Mouse (Mus musculus) heart, embryonic 14.5 days (tissue): ENCODE results near the gene Rab8b. TPM values are rescaled to one million over a fixed set of nuclear protein-coding genes. Genes with fewer than 3 reads are reported as not detected.

Experiments
- ATAC-seq: fragments of 200-750 bp; cut with Nextera tagmentation; 2 replicates; pipeline ENCODE4 v1.8.0; 2017; ENCODE audit warnings: low read depth, moderate TSS enrichment; ENCODE audit not compliant: insufficient number of reproducible peaks, insufficient read depth, low FRiP score
- H3K27ac ChIP-seq, 2 experiments: fragments of 200-500 bp in 1 of 2; fragments of 300-500 bp in 1 of 2; sonication (generic) in 1 of 2; replicated peaks in 1 of 2; 2 replicates each; pipeline ENCODE4 v1.5.1; 2012 to 2014; ENCODE audit warnings: low read depth in 2 of 2, low read length in 2 of 2, control low read depth in 1 of 2, mild to moderate bottlenecking in 1 of 2, mixed read lengths in 1 of 2; ENCODE audit not compliant: control insufficient read depth in 1 of 2, insufficient read depth in 1 of 2
- H3K27me3 ChIP-seq: fragments of 300-500 bp; sonication (generic); 2 replicates; pipeline ENCODE4 v1.6.1; 2014; ENCODE audit warnings: mild to moderate bottlenecking, low read length, control low read depth; ENCODE audit not compliant: control insufficient read depth, insufficient read depth
- H3K36me3 ChIP-seq: fragments of 300-500 bp; sonication (generic); 2 replicates; pipeline ENCODE4 v1.6.1; 2014; ENCODE audit warnings: mild to moderate bottlenecking, control low read depth, low read length, mixed read lengths; ENCODE audit not compliant: control insufficient read depth, insufficient read depth
- H3K4me1 ChIP-seq, 2 experiments: fragments of 200-500 bp in 1 of 2; fragments of 300-500 bp in 1 of 2; sonication (generic) in 1 of 2; 2 replicates each; pipeline ENCODE4 v1.6.1; 2012 to 2014; ENCODE audit warnings: low read length in 2 of 2, control low read depth in 1 of 2, mixed read lengths in 1 of 2; ENCODE audit not compliant: control insufficient read depth in 2 of 2, insufficient read depth in 2 of 2
- H3K4me2 ChIP-seq: fragments of 300-500 bp; sonication (generic); 2 replicates; pipeline ENCODE4 v1.6.1; 2014; ENCODE audit warnings: mild to moderate bottlenecking, low read length
- H3K4me3 ChIP-seq, 2 experiments: fragments of 200-500 bp in 1 of 2; fragments of 300-500 bp in 1 of 2; sonication (generic) in 1 of 2; 2 replicates each; pipeline ENCODE4 v1.5.1; 2012 to 2014; ENCODE audit warnings: low read length in 2 of 2, mild to moderate bottlenecking in 2 of 2, control low read depth in 1 of 2, low read depth in 1 of 2, moderate library complexity in 1 of 2; ENCODE audit not compliant: control insufficient read depth in 1 of 2, insufficient read depth in 1 of 2
- H3K9ac ChIP-seq: fragments of 300-500 bp; sonication (generic); 2 replicates; pipeline ENCODE4 v1.6.1; 2014; ENCODE audit warnings: mild to moderate bottlenecking, low read length
- H3K9me3 ChIP-seq: fragments of 300-500 bp; sonication (generic); 2 replicates; pipeline ENCODE4 v1.6.1; 2016; ENCODE audit warnings: low read length, control low read depth; ENCODE audit not compliant: control insufficient read depth
- WGBS: fragments of 180-500 bp; shearing (Covaris S2); extraction: QIAGEN DNeasy Blood & Tissue Kit; methylation state at CpG from one replicate; pipeline ENCODE4 v1.1.7; 2014; 5-methylcytosine and 5-hydroxymethylcytosine counted together
- polyA plus RNA-seq: library from polyadenylated mRNA; unstranded; fragments of >200 nt; fragmentation: Nextera tagmentation; extraction: Ambion mirVana; gene quantifications from 2 replicates; pipeline ENCODE4 v1.2.1, GENCODE M21; 2014

The Rab8b gene
- polyA plus RNA-seq, 1 experiment from 2014 or later = 18.9 TPM

DNA sequence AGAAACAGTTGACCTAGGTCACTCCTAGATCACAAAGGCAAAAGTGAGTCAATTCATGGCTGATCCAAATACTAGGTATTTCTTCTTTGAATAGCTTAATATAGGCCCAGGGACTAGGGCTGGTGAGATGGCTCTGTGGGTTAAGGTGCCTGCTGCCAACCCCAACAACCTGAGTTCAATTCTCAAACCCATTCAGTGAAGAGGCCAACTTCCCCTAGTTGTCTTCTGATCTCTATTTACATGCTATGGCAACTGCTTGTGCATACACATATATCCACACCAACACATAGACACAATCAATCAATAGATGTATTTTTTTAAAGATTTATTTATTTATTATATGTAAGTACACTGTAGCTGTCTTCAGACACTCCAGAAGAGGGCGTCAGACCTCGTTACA lies 34.9 kb downstream of the Rab8b start:
- no peak for ATAC-seq
- Histone ChIP-seq H3K27me3 (no peaks in the 10 kb centered on the region), H3K9me3 (no peaks in the 10 kb centered on the region), H3K4me2 (no peak overlapping the region), H3K9ac (no peak overlapping the region), H3K4me3 (no peak overlapping the region), H3K27ac (no peak overlapping the region), H3K36me3 (no peaks in the 10 kb centered on the region), H3K4me1 (peaks cover 0 to 4% of the 10 kb centered on the region in 2 experiments; a peak in 2 of 4 replicates)
- WGBS = 70% methylated on average over 2 of the region's 2 CpGs

DNA sequence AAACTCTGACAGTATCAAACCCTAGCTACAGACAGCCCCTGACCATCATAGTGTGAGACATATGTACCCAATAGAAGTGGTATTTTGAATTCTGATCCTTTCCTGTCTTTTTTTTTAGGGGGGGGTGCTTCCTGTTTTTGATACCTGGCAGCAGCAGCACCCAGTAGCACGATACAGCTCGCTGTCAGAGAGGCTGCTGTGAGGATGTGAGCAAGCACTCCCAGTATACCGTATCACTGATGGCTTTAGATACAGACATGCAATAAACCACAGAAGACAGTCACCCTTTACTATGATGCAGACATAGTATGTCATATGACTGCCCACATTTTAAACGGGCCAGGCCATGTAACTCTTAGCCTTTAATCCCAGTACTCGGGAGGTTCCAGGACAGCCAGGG lies 36.0 kb downstream of the Rab8b start:
- H3K27me3 ChIP-seq = no peaks in the 10 kb centered on the region
- H3K27ac ChIP-seq = no peak overlapping the region
- no peak for ATAC-seq
- H3K9ac ChIP-seq = no peak overlapping the region
- peaks cover 0 to 4% of the 10 kb centered on the region in 2 experiments; a peak in 2 of 4 replicates for H3K4me1 ChIP-seq
- H3K4me2 ChIP-seq = no peak overlapping the region
- 0 out of 2 replicates have a peak, but pooled peaks cover under 1% of the 10 kb centered on the region for H3K9me3 ChIP-seq
- H3K36me3 ChIP-seq = no peaks in the 10 kb centered on the region
- H3K4me3 ChIP-seq = no peak overlapping the region
- WGBS = 80% methylated on average over 5 of the region's 5 CpGs

DNA sequence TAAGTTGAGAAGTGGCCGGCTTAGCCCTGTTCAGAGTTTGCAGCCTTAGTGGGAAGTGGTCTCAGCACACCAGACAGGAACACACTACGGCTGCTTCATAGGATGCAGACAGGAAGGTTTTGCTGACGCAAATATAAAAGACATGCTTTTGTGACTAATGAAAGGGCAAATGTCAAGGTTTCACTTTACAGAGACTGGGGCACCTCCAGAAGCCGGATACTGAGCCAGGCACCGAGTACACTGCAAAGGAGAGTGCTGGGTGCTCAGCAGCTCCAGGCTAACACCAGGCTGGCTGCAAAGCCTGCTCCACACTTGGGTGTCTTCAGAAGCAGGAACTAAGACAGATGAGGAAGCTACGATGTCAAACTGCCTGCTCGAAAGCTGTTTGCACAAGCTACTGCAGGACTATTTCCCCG lies 37.1 kb downstream of the Rab8b start:
- WGBS = 70% methylated on average over 8 of the region's 8 CpGs
- Histone ChIP-seq H3K4me2 (no peak overlapping the region), H3K36me3 (no peaks in the 10 kb centered on the region), H3K4me3 (no peak overlapping the region), H3K27me3 (no peaks in the 10 kb centered on the region), H3K9me3 (0 out of 2 replicates have a peak, but pooled peaks cover 2% of the 10 kb centered on the region), H3K9ac (no peak overlapping the region), H3K27ac (no peak overlapping the region), H3K4me1 (peaks cover 0 to 4% of the 10 kb centered on the region in 2 experiments; a peak in 2 of 4 replicates)
- no peak for ATAC-seq

DNA sequence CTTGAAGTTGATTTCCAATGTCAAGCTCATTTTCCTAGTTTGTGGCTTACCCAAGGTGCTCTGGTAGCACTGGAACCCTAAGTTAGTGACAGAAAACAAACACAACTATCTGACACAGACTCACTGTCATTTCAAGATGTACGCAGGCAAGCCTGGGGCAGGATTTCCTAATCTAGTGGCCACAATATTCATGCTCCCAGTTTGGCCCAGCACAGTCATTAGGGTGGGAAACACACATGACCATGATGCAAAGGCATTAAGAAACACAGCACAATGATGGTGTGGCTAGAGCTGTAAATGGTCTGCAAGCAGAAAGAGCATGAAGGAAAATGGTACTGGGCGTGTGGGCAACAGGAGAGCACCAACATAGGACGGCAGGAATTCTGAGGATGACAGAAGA lies 37.6 kb downstream of the Rab8b start:
- Histone ChIP-seq H3K4me2 (no peak overlapping the region), H3K9ac (no peak overlapping the region), H3K27ac (no peak overlapping the region), H3K4me3 (no peak overlapping the region), H3K9me3 (0 out of 2 replicates have a peak, but pooled peaks cover 2% of the 10 kb centered on the region), H3K4me1 (peaks cover 0 to 4% of the 10 kb centered on the region in 2 experiments; a peak in 2 of 4 replicates), H3K36me3 (no peaks in the 10 kb centered on the region), H3K27me3 (no peaks in the 10 kb centered on the region)
- WGBS = 86% methylated on average over 3 of the region's 3 CpGs
- no peak for ATAC-seq

DNA sequence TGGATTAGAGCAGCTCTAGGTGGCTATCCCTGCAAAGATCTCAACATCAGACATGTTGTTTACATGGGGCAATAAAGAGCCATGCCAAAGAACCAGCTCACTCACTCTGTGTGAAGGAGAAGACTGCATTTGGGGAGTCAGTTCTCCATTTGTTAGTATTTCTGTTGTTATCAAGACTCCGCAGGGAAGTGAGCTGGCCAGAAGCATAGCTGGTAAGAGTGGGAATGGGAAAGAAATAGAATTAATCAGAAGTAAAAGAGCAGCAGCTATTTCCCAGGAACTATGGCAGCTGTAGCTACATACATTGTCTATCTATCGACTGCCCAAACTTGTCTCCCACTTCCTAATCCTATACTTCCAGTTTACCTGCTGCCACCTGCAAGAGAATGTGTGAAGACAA lies 38.7 kb downstream of the Rab8b start:
- no peak overlapping the region for H3K4me2 ChIP-seq
- ATAC-seq = no peak
- 0 out of 2 replicates have a peak, but pooled peaks cover 2% of the 10 kb centered on the region for H3K9me3 ChIP-seq
- H3K4me1 ChIP-seq = no peaks in the 10 kb centered on the region; a peak in 1 of 4 replicates
- H3K36me3 ChIP-seq = no peaks in the 10 kb centered on the region
- H3K4me3 ChIP-seq = no peak overlapping the region
- H3K27ac ChIP-seq = no peak overlapping the region
- no peak overlapping the region for H3K9ac ChIP-seq
- no peaks in the 10 kb centered on the region for H3K27me3 ChIP-seq
- WGBS = 85% methylated on average over 2 of the region's 2 CpGs

DNA sequence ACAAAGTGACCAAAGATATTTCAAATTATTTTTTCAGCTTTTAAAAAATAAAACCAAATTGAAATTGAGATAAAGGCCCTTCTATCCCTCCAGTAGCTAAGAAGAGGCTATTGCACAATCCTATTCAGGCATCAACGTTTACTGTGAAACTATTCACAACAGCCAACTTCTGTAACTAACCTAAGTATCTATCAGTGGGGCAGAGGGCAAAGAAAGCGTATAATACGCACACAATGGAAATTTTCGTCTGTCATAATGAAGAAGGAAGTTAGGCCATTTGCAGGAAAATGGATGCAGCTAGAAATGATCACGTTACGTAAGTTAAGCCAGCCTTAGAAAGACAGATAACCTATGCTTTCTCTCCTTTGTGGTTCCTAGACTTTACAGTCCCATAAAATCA lies 40.0 kb downstream of the Rab8b start:
- no peak overlapping the region for H3K27ac ChIP-seq
- no peaks in the 10 kb centered on the region for H3K27me3 ChIP-seq
- no peak for ATAC-seq
- no peaks in the 10 kb centered on the region for H3K36me3 ChIP-seq
- WGBS = 83% methylated on average over 6 of the region's 6 CpGs
- no peak overlapping the region for H3K4me3 ChIP-seq
- no peak overlapping the region for H3K4me2 ChIP-seq
- H3K9ac ChIP-seq = no peak overlapping the region
- H3K4me1 ChIP-seq = no peaks in the 10 kb centered on the region; a peak in 1 of 4 replicates
- H3K9me3 ChIP-seq = peaks cover 8% of the 10 kb centered on the region

DNA sequence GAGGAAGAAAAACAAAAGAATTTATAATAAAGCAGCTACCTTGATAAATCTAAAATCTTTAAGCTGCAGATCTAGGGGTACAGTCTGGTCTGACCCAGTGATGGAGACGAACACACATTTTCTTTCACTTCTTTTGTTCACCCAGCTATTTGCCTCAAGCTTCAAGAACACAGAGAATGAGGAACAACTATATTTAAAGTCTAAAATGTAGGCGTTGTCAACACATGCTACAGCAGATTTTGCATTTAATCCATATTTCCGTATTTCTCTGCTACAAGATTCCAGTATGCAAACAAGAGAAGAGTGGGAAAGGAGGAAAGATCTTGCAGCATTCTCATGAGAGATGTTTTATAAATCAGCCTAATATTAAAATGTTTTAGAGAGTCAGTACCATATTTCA lies 40.6 kb downstream of the Rab8b start:
- Histone ChIP-seq H3K27me3 (no peaks in the 10 kb centered on the region), H3K27ac (no peak overlapping the region), H3K4me3 (no peak overlapping the region), H3K4me2 (no peak overlapping the region), H3K4me1 (no peaks in the 10 kb centered on the region; a peak in 1 of 4 replicates), H3K36me3 (no peaks in the 10 kb centered on the region), H3K9me3 (peaks cover 8% of the 10 kb centered on the region), H3K9ac (no peak overlapping the region)
- ATAC-seq = no peak
- 90% methylated on average over 3 of the region's 3 CpGs for WGBS

DNA sequence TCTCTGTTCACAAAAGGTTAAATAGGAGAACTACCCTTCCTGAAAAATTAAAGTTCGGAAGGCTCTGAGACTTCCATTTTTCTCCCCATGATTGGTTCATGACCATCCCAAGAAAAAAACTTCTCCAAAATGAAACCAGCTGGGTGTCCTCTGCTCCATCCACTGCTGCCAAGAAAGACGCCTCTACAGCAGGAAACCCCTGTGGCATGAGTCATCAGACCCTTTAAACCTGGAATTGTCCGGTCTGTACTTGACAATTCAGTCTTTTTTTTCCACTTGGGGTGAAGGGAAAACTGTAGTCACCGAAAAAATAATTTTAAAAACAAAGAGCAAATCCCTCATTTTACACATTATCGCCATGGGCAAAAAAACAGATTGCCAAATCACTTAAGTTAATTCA lies 42.9 kb downstream of the Rab8b start:
- Histone ChIP-seq H3K4me2 (no peak overlapping the region), H3K4me1 (peaks cover 0 to 10% of the 10 kb centered on the region in 2 experiments; a peak in 2 of 4 replicates), H3K27ac (no peak overlapping the region; a peak in 1 of 4 replicates), H3K4me3 (no peak overlapping the region), H3K9me3 (peaks cover 8% of the 10 kb centered on the region), H3K36me3 (no peaks in the 10 kb centered on the region), H3K9ac (no peak overlapping the region), H3K27me3 (no peaks in the 10 kb centered on the region)
- no peak for ATAC-seq
- 57% methylated on average over 5 of the region's 5 CpGs for WGBS
